Mouse (Mus musculus) lung, embryonic 16.5 days (tissue): ENCODE data around the gene Gdpd1. TPM values are rescaled to one million over a fixed set of nuclear protein-coding genes. Genes with fewer than 3 reads are reported as not detected.
"Not testable (repeated sequence)": the region's sequence is repeated elsewhere in the genome, so short reads cannot be mapped to it uniquely, and the experiment has no call there.

Experiments used
- ATAC-seq: fragments of 200-750 bp; cut with Nextera tagmentation; 2 replicates; pipeline ENCODE4 v1.8.0; 2017; ENCODE audit warnings: low read depth, mild to moderate bottlenecking, moderate library complexity
- H3K27ac ChIP-seq: fragments of 300-500 bp; sonication (generic); 2 replicates; pipeline ENCODE4 v1.5.1; 2014; ENCODE audit warnings: mild to moderate bottlenecking, control low read depth, low read length
- H3K27me3 ChIP-seq: fragments of 300-500 bp; sonication (generic); 2 replicates; pipeline ENCODE4 v1.6.1; 2014; ENCODE audit warnings: low read depth, low read length, mixed read lengths; ENCODE audit not compliant: control insufficient read depth, insufficient read depth
- H3K36me3 ChIP-seq: fragments of 300-500 bp; sonication (generic); 2 replicates; pipeline ENCODE4 v1.6.1; 2014; ENCODE audit warnings: low read length; ENCODE audit not compliant: control insufficient read depth, insufficient read depth
- H3K4me1 ChIP-seq: fragments of 300-500 bp; sonication (generic); replicated peaks from 2 replicates; pipeline ENCODE4 v1.6.1; 2014; ENCODE audit warnings: low read length, mixed read lengths; ENCODE audit not compliant: control insufficient read depth, insufficient read depth
- H3K4me2 ChIP-seq: fragments of 300-500 bp; sonication (generic); 2 replicates; pipeline ENCODE4 v1.6.1; 2014; ENCODE audit warnings: low read depth, low read length, control low read depth
- H3K4me3 ChIP-seq: fragments of 300-500 bp; sonication (generic); 2 replicates; pipeline ENCODE4 v1.5.1; 2014; ENCODE audit warnings: mild to moderate bottlenecking, low read length, control low read depth
- H3K9ac ChIP-seq: fragments of 300-500 bp; sonication (generic); 2 replicates; pipeline ENCODE4 v1.6.1; 2014; ENCODE audit warnings: low read length, control low read depth
- H3K9me3 ChIP-seq: fragments of 300-500 bp; sonication (generic); 2 replicates; pipeline ENCODE4 v1.6.1; 2016; ENCODE audit warnings: low read length; ENCODE audit not compliant: control insufficient read depth
- WGBS: fragments of 180-500 bp; shearing (Covaris S2); extraction: QIAGEN DNeasy Blood & Tissue Kit; methylation state at CpG from one replicate; pipeline ENCODE4 v1.1.7; 2014; 5-methylcytosine and 5-hydroxymethylcytosine counted together
- polyA plus RNA-seq: library from polyadenylated mRNA; unstranded; fragments of >200 nt; fragmentation: Nextera tagmentation; extraction: Ambion mirVana; gene quantifications from 2 replicates; pipeline ENCODE4 v1.2.1, GENCODE M21; 2015

Gene Gdpd1
- polyA plus RNA-seq, 1 experiment from 2014 or later, result 25.1 TPM

GRCm38 (mm10) chr11:87039307-87039963 is 34.4 kb downstream of the Gdpd1 start:
- Histone ChIP-seq H3K9ac (no peak overlapping the region), H3K27ac (peak overlapping the region; percentile 84), H3K4me1 (peaks cover 10% of the 10 kb centered on the region; the same call in 1 of the 2 replicates), H3K9me3 (no peaks in the 10 kb centered on the region), H3K4me2 (no peak overlapping the region), H3K4me3 (no peak overlapping the region), H3K27me3 (no peaks in the 10 kb centered on the region), H3K36me3 (no peaks in the 10 kb centered on the region)
- 59% methylated on average over 9 of the region's 9 CpGs for WGBS
- peak; percentile 91 for ATAC-seq

DNA sequence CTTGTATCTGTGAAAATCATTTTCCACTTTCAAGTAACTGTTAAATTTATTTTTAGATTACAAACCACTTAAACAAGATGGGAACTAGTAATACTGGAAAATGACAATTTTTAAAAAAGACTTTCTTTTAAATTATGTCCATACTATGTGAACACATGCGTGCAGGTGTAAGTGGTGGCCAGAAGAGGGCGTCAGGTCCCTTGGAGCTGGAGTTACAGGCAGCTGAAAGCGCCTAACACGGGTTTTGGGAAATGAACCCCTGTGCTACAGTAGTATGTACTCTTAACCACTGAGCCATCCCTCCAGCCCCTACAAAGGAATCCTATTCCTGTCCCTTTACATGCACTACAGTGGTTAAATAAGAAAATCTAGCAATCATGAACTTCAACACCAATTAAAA is 37.7 kb downstream of the Gdpd1 start:
- WGBS, result 64% methylated on average over 4 of the region's 4 CpGs
- no peak for ATAC-seq
- no peaks in the 10 kb centered on the region for H3K9me3 ChIP-seq

DNA sequence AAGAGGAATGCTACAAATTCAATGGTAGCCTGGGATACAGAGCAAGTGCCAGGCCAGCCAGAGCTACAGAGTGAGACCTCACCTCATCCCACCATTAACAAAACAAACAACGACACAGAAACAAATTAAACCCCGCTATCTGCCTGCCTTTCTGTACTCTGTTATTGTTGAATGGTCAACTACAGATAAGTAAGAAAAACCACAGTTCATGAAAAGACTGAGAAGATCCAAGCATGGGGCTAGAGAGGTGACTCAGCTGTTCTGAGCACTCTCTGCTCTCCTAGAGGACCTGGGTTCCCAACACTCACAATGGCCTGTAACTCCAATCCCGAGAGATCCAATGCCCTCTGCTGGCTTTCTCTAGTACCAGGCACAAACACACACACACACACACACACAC is 45.6 kb downstream of the Gdpd1 start:
- Histone ChIP-seq H3K27ac (no peak overlapping the region), H3K36me3 (no peaks in the 10 kb centered on the region), H3K9me3 (no peaks in the 10 kb centered on the region), H3K27me3 (no peaks in the 10 kb centered on the region), H3K4me1 (peaks cover 13% of the 10 kb centered on the region), H3K9ac (no peak overlapping the region), H3K4me2 (no peak overlapping the region), H3K4me3 (no peak overlapping the region)
- ATAC-seq, result no peak
- 84% methylated on average over 3 of the region's 3 CpGs for WGBS

More for the DNA sequence above, 37.7 kb downstream of the Gdpd1 start:
- Histone ChIP-seq H3K4me1 (peaks cover 10% of the 10 kb centered on the region; the same call in 1 of the 2 replicates), H3K27me3 (no peaks in the 10 kb centered on the region), H3K27ac (no peak overlapping the region), H3K9ac (no peak overlapping the region), H3K4me3 (no peak overlapping the region), H3K36me3 (no peaks in the 10 kb centered on the region), H3K4me2 (no peak overlapping the region)

DNA sequence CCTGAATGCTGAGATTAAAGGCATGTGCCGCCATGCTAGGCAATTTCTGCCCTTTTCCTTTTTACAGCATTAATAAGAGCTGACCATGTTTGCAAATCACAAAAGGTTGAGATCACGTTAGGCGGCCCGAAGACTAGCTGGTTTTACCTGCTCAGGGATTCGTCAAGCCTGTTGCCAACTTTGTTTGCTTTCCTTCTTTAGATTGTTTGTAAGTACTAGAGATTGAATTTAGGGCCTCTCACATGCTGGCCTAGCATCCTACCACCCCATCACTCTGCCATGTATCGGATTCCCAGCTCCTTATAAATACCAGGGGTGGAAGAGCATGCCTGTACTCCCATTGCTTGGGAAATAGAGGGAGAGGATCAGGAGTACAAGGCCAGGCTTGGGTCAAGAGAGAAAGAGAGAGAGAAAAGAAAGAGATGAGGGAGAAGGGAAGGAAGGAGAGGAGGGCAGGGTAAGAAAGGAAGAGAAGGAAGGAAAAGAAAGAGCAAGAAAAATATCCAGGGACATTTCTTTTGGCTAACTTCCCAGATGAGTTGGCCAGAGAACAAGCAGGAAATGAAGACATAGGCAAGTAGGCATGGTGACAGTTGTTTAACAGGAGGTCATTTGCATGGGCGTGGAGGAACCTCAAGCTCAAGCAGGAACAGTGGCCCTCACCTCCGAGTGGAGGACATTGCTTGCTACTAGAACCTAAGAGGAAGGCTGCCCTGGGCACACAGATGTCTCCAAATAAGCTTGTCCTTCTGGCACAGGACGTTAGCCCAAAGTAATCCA is 47.6 kb downstream of the Gdpd1 start:
- WGBS, result 41% methylated on average over 9 of the region's 9 CpGs
- Histone ChIP-seq H3K9ac (no peak overlapping the region), H3K27ac (peak overlapping the region; percentile 74), H3K36me3 (no peaks in the 10 kb centered on the region), H3K4me2 (no peak overlapping the region), H3K9me3 (no peaks in the 10 kb centered on the region), H3K4me1 (peaks cover 13% of the 10 kb centered on the region), H3K4me3 (no peak overlapping the region), H3K27me3 (no peaks in the 10 kb centered on the region)
- peak; percentile 81 for ATAC-seq

- Histone ChIP-seq H3K36me3 (no peaks in the 10 kb centered on the region), H3K4me2 (no peak overlapping the region), H3K4me1 (peaks cover 13% of the 10 kb centered on the region), H3K4me3 (no peak overlapping the region), H3K27me3 (no peaks in the 10 kb centered on the region), H3K9ac (no peak overlapping the region), H3K9me3 (no peaks in the 10 kb centered on the region), H3K27ac (no peak overlapping the region)
- ATAC-seq, result no peak
- 55% methylated on average over 3 of the region's 3 CpGs for WGBS
These were observed 48.5 kb downstream of the Gdpd1 start for GRCm38 (mm10) chr11:87025351-87025750.

- WGBS, result 61% methylated on average over 8 of the region's 8 CpGs
- H3K4me1 ChIP-seq, result peaks cover 13% of the 10 kb centered on the region
- not testable (repeated sequence) for H3K9me3 ChIP-seq, H3K27ac ChIP-seq, H3K36me3 ChIP-seq, ATAC-seq, H3K4me2 ChIP-seq, H3K4me3 ChIP-seq, H3K27me3 ChIP-seq, H3K9ac ChIP-seq
These were observed 50.6 kb downstream of the Gdpd1 start for GRCm38 (mm10) chr11:87023240-87023639.

DNA sequence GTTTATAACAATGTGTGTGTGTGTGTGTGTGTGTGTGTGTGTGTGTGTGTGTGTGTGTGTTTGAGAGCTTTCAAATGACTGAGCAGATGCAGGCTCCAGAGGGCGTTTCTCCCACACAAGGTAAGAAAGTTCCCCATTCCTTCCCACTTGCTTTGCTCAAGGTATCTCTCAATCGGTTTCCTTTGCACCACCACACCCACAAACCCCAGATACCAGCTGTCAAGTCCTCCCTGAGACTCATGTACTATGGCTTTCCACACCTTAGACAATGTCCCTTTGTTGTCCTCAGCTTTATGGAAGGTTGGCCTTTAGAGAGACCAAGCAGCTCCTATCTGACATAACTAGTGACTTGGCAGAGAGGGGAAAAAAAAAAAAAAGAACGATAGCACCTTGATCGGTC is 51.1 kb downstream of the Gdpd1 start:
- no peak overlapping the region for H3K9ac ChIP-seq
- H3K9me3 ChIP-seq, result no peaks in the 10 kb centered on the region
- H3K4me2 ChIP-seq, result no peak overlapping the region
- no peak overlapping the region for H3K27ac ChIP-seq
- whole genome bisulfite sequencing, result 50% methylated on average over 4 of the region's 4 CpGs
- H3K4me1 ChIP-seq, result peaks cover 15% of the 10 kb centered on the region
- no peak for ATAC-seq
- no peak overlapping the region for H3K4me3 ChIP-seq
- no peaks in the 10 kb centered on the region for H3K36me3 ChIP-seq
- H3K27me3 ChIP-seq, result no peaks in the 10 kb centered on the region

- H3K27me3 ChIP-seq, result no peaks in the 10 kb centered on the region
- H3K4me2 ChIP-seq, result no peak overlapping the region
- ATAC-seq, result no peak
- H3K27ac ChIP-seq, result no peak overlapping the region
- H3K4me1 ChIP-seq, result peaks cover 10% of the 10 kb centered on the region
- H3K4me3 ChIP-seq, result no peak overlapping the region
- no peak overlapping the region for H3K9ac ChIP-seq
- H3K9me3 ChIP-seq, result no peaks in the 10 kb centered on the region
- no peaks in the 10 kb centered on the region for H3K36me3 ChIP-seq
These were observed 52.3 kb downstream of the Gdpd1 start for GRCm38 (mm10) chr11:87021551-87021950.

DNA sequence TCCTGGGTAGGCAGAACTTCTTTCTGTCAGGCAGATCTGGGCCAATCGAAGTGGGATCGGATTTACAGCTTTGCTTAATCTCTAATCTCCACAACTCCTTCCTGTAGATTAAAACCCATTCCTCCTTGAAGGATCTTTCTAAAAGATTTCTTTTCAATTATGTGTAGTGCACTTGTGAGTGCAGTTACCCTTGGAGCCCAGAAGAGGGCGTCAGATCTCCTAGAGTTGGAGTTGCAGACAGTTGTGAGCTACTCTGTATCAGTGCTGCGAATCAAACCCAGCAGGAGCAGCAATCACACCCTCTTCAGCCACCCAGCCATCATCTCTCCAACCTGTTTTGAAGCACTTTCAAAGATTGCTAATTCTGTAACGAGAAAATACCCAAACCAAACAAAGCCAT is 53.4 kb downstream of the Gdpd1 start:
- H3K36me3 ChIP-seq, result no peaks in the 10 kb centered on the region
- 73% methylated on average over 5 of the region's 5 CpGs for WGBS
- H3K27me3 ChIP-seq, result no peaks in the 10 kb centered on the region
- H3K27ac ChIP-seq, result no peak overlapping the region
- no peaks in the 10 kb centered on the region for H3K9me3 ChIP-seq
- no peak for ATAC-seq
- H3K4me2 ChIP-seq, result no peak overlapping the region
- H3K4me3 ChIP-seq, result no peak overlapping the region
- H3K9ac ChIP-seq, result no peak overlapping the region
- H3K4me1 ChIP-seq, result 0 out of 2 replicates have a peak, but pooled peaks cover 2% of the 10 kb centered on the region
